In the genomic region with DNA sequence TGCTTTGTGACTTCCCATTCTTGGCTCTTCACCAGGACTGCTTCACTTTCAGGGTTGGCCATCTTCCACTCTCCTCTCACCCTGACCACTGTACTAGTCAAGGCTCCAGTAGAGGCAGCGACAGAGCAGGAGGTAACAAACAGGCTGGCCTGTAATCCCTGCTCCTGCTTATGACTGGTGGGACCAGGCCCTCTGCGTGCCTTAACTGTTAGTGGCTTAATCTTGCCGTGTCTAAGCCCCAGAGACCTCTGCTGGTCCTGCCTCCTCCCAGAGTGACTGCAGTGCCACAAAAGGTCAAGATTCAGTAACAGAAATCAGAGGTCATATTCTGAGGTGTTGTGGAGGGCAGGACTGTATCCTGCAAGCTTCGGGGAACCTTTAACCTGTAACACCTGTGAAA, we compare ENCODE assay signal across 39 mouse cellular contexts. TPM values are rescaled to one million over a fixed set of nuclear protein-coding genes. Genes with fewer than 3 reads are reported as not detected.
"Had no signal": no experiment of that assay in that cellular context is flagged by ENCODE, and none has a peak within 500 bp of the region (broad histone marks: within the 10 kb centered on the region; RNA-seq: fewer than 3 reads in every experiment).

No protein-coding gene starts in this region.

- H3K4me2 ChIP-seq: heart, embryonic 11.5 days; heart, embryonic 12.5 days; heart, embryonic 13.5 days; heart, embryonic 15.5 days; hindbrain, embryonic 12.5 days; hindbrain, embryonic 13.5 days; hindbrain, embryonic 14.5 days; hindbrain, embryonic 15.5 days; intestine, embryonic 15.5 days; kidney, embryonic 15.5 days had no signal

- DNase-seq: heart, postnatal 10 days; heart, postnatal 14 days; heart, postnatal 36 days; heart, postnatal 4 days; kidney, adult 11 months; kidney, adult 18-20 months; kidney, adult 2 months; kidney, adult 8-10 months; kidney, adult 9 months; kidney, postnatal 10 days; kidney, postnatal 14 days; kidney, postnatal 25 days; kidney, postnatal 36 days; kidney, postnatal 4 days; layer of hippocampus, adult 9-11 months; layer of hippocampus, postnatal 36 days had no signal

- H3K4me3 ChIP-seq: heart, embryonic 12.5 days; heart, embryonic 13.5 days; heart, embryonic 15.5 days; hindbrain, embryonic 10.5 days; hindbrain, embryonic 12.5 days; hindbrain, embryonic 13.5 days; hindbrain, embryonic 15.5 days; intestine, embryonic 15.5 days; kidney, embryonic 15.5 days; layer of hippocampus, adult 2 months; left cerebral cortex, adult 2 months had no signal

- ATAC-seq: hindbrain, embryonic 16.5 days; hindbrain, postnatal 0 days; inflammation-experienced regulatory T-cells, adult 6 months; intestine, embryonic 15.5 days; intestine, embryonic 16.5 days; intestine, postnatal 0 days had no signal

- H3K36me3 ChIP-seq: heart, embryonic 12.5 days; heart, embryonic 13.5 days; heart, embryonic 15.5 days; hindbrain, embryonic 10.5 days; hindbrain, embryonic 12.5 days; hindbrain, embryonic 13.5 days; hindbrain, embryonic 15.5 days; intestine, embryonic 15.5 days; kidney, embryonic 15.5 days had no signal

- H3K27ac ChIP-seq: heart, embryonic 13.5 days; heart, embryonic 15.5 days; hindbrain, embryonic 10.5 days; hindbrain, embryonic 12.5 days; hindbrain, embryonic 13.5 days; hindbrain, embryonic 14.5 days; hindbrain, embryonic 15.5 days; hindbrain, postnatal 0 days; intestine, embryonic 15.5 days; kidney, embryonic 15.5 days; kidney, postnatal 0 days; layer of hippocampus, adult 2 months; left cerebral cortex, adult 2 months had no signal

- H3K4me1 ChIP-seq: heart, embryonic 12.5 days; heart, embryonic 13.5 days; heart, embryonic 15.5 days; hindbrain, embryonic 10.5 days; hindbrain, embryonic 12.5 days; hindbrain, embryonic 15.5 days; intestine, embryonic 15.5 days; kidney, embryonic 15.5 days had no signal

- H3K9me3 ChIP-seq: heart, embryonic 15.5 days; hindbrain, embryonic 10.5 days; hindbrain, embryonic 13.5 days; hindbrain, embryonic 15.5 days; intestine, embryonic 15.5 days; kidney, embryonic 15.5 days had no signal

- H3K27me3 ChIP-seq: heart, embryonic 15.5 days; hindbrain, embryonic 12.5 days; hindbrain, embryonic 15.5 days; intestine, embryonic 15.5 days; kidney, embryonic 15.5 days had no signal

- H3K9ac ChIP-seq: heart, embryonic 12.5 days; heart, embryonic 13.5 days; heart, embryonic 15.5 days; hindbrain, embryonic 12.5 days; hindbrain, embryonic 13.5 days; hindbrain, embryonic 14.5 days; hindbrain, embryonic 15.5 days; intestine, embryonic 15.5 days; kidney, embryonic 15.5 days had no signal

RNA-seq across cellular contexts. Expression of gene Galnt9, which starts 13.1 kb away (rescaled TPM):
- total RNA-seq: heart, postnatal 10 days; heart, postnatal 14 days; heart, postnatal 25 days; heart, postnatal 36 days; heart, postnatal 4 days; hematopoietic stem cell, adult 5-6 weeks had no signal
- polyA plus RNA-seq: heart, embryonic 11.5 days; heart, embryonic 12.5 days; heart, embryonic 13.5 days; heart, postnatal 0 days; kidney, embryonic 14.5 days had no signal
